Mouse (Mus musculus) spleen, postnatal 4 days (tissue): ENCODE data around the gene Prrc2c.
A peak's percentile ranks its signal among the peaks of the same experiment; 100 is the strongest.
"Not testable (repeated sequence)": the region's sequence is repeated elsewhere in the genome, so short reads cannot be mapped to it uniquely, and the experiment has no call there.

Experiments
- DNase-seq, 2 experiments: peaks; one replicate each; pipeline ENCODE4 v3.0.0; 2022; ENCODE audit warnings: low spot score in 2 of 2

Prrc2c gene

GRCm38 (mm10) chr1:162693721-162694120, 46.6 kb downstream of the Prrc2c start:
- no peak for DNase-seq

- DNase-seq = peak in 1 of 2 experiments; percentile 52
Measured at GRCm38 (mm10) chr1:162665486-162666174, 74.7 kb downstream of the Prrc2c start.

- DNase-seq = peak; percentile 61 to 67
Measured at GRCm38 (mm10) chr1:162664826-162665475, 75.4 kb downstream of the Prrc2c start.

GRCm38 (mm10) chr1:162660276-162660860, 80.0 kb downstream of the Prrc2c start:
- peak in 1 of 2 experiments; percentile 23 for DNase-seq

- DNase-seq = no peak
Measured at GRCm38 (mm10) chr1:162658119-162658518, 82.2 kb downstream of the Prrc2c start, which contains the start of gene Myocos. Gene Myocos, minus strand, starts transcription at chr1:162658219.

- no peak for DNase-seq
Measured at GRCm38 (mm10) chr1:162648416-162648815, 91.9 kb downstream of the Prrc2c start.

- no peak for DNase-seq
Measured at GRCm38 (mm10) chr1:162646083-162646686, 94.2 kb downstream of the Prrc2c start.

GRCm38 (mm10) chr1:162643752-162644151, 96.6 kb downstream of the Prrc2c start:
- no peak for DNase-seq

- no peak for DNase-seq
Measured at GRCm38 (mm10) chr1:162642591-162642990, 97.8 kb downstream of the Prrc2c start.

GRCm38 (mm10) chr1:162639861-162640260, 100.5 kb downstream of the Prrc2c start:
- no peak for DNase-seq

GRCm38 (mm10) chr1:162639051-162639750, 101.2 kb downstream of the Prrc2c start, which contains the start of gene Myoc:
Gene Myoc, plus strand, starts transcription at chr1:162639155.
- DNase-seq = no peak

GRCm38 (mm10) chr1:162638535-162638934, 101.8 kb downstream of the Prrc2c start:
- DNase-seq = no peak

GRCm38 (mm10) chr1:162636516-162636915, 103.8 kb downstream of the Prrc2c start:
- DNase-seq = no peak

- DNase-seq = not testable (repeated sequence)
Measured at GRCm38 (mm10) chr1:162635291-162635931, 104.9 kb downstream of the Prrc2c start.

- DNase-seq = not testable (repeated sequence)
Measured at GRCm38 (mm10) chr1:162628326-162628725, 112.0 kb downstream of the Prrc2c start.

- DNase-seq = not testable (repeated sequence)
Measured at GRCm38 (mm10) chr1:162627821-162628220, 112.5 kb downstream of the Prrc2c start.

- DNase-seq = peak in 1 of 2 experiments; percentile 34
Measured at GRCm38 (mm10) chr1:162625229-162625628, 115.1 kb downstream of the Prrc2c start.

GRCm38 (mm10) chr1:162623895-162624294, 116.5 kb downstream of the Prrc2c start:
- DNase-seq = no peak
